Mouse (Mus musculus) liver, embryonic 13.5 days (tissue): ENCODE measurements around the gene Mrps16. TPM values are rescaled to one million over a fixed set of nuclear protein-coding genes. Genes with fewer than 3 reads are reported as not detected.

Experiments used
- ATAC-seq: fragments of 200-750 bp; cut with Nextera tagmentation; 2 replicates; pipeline ENCODE4 v1.8.0; 2017; ENCODE audit warnings: low read depth, mild to moderate bottlenecking, moderate number of reproducible peaks, moderate library complexity
- DNase-seq: peaks from one replicate; pipeline ENCODE4 v3.0.0; 2022
- H3K27ac ChIP-seq: fragments of 300-500 bp; sonication (generic); 2 replicates; pipeline ENCODE4 v1.5.1; 2015; ENCODE audit warnings: moderate library complexity, mild to moderate bottlenecking, inconsistent platforms
- H3K27me3 ChIP-seq: fragments of 300-500 bp; sonication (generic); 2 replicates; pipeline ENCODE4 v1.6.1; 2015; ENCODE audit warnings: mild to moderate bottlenecking, inconsistent platforms
- H3K36me3 ChIP-seq: fragments of 300-500 bp; sonication (generic); 2 replicates; pipeline ENCODE4 v1.6.1; 2015; ENCODE audit warnings: mild to moderate bottlenecking, inconsistent platforms
- H3K4me1 ChIP-seq: fragments of 300-500 bp; sonication (generic); replicated peaks from 2 replicates; pipeline ENCODE4 v1.6.1; 2015; ENCODE audit warnings: inconsistent platforms
- H3K4me2 ChIP-seq: fragments of 300-500 bp; sonication (generic); 2 replicates; pipeline ENCODE4 v1.6.1; 2015; ENCODE audit warnings: inconsistent platforms, mild to moderate bottlenecking, moderate library complexity
- H3K4me3 ChIP-seq: fragments of 300-500 bp; sonication (generic); replicated peaks from 2 replicates; pipeline ENCODE4 v1.5.1; 2015; ENCODE audit warnings: mild to moderate bottlenecking, inconsistent platforms
- H3K9ac ChIP-seq: fragments of 300-500 bp; sonication (generic); 2 replicates; pipeline ENCODE4 v1.6.1; 2015; ENCODE audit warnings: mild to moderate bottlenecking, inconsistent platforms
- H3K9me3 ChIP-seq: fragments of 300-500 bp; sonication (generic); replicated peaks from 2 replicates; pipeline ENCODE4 v1.6.1; 2016; ENCODE audit warnings: inconsistent platforms
- WGBS: fragments of 180-500 bp; shearing (Covaris S2); methylation state at CpG from one replicate; pipeline ENCODE4 v1.1.7; 2015; ENCODE audit not compliant: insufficient replicate concordance; 5-methylcytosine and 5-hydroxymethylcytosine counted together
- polyA plus RNA-seq: library from polyadenylated mRNA; unstranded; fragments of >200 nt; fragmentation: Nextera tagmentation; extraction: Ambion mirVana; gene quantifications from 2 replicates; pipeline ENCODE4 v1.2.1, GENCODE M21; 2015

The Mrps16 gene
- polyA plus RNA-seq = 71.5 and 73.0 TPM in 2 replicates

DNA sequence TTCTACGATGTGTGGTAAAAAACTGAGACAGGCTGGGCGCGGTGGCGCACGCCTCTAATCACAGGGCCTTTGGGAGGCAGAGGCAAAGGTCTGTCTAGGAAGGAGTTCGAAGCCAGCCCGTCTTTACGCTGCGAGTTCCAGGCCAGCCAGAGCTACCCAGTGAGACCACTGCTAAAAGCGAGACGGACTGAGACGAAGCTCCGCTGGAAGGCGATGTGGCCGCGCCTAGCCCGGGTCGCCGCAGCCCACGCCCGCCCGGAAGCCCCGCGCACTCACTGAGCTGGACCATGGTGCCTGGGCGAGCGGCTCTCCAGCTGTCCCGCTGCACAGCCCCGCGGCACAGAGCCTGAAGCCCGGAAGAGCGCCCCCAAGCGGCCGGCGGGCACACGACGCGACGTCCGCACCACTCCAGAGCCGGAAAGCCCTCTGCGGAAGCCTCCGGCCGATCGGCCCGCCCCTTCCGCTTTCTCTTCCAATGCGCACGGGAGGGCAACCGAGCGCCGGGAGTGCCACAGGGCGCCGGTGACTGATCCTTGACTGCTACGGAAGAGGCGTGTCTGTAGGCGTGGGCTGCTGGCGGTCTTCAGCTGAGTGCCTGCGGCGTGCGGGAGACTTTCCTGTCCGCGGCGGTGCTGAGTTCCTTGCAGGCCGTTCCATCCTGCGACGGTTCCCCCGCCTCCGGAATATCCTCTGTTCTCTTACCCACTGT is at the start of gene Mrps16:
TSS of gene Mrps16 (minus strand) at position 430 of the 709 bp plus-strand sequence.
- Histone ChIP-seq H3K9ac (peak within 1 kb of the TSS; percentile 88), H3K4me2 (peak within 1 kb of the TSS; percentile 78), H3K4me1 (peaks cover 30% of the 10 kb centered on the region), H3K27me3 (no peaks in the 10 kb centered on the region), H3K9me3 (no peaks in the 10 kb centered on the region), H3K27ac (peak within 1 kb of the TSS; percentile 86), H3K36me3 (peaks cover 23% of the 10 kb centered on the region), H3K4me3 (peak within 1 kb of the TSS; percentile 77)
- DNase-seq (peak; percentile 94), ATAC-seq (peak; percentile 96)
- under 1% methylated on average over 68 of the region's 68 CpGs for WGBS

DNA sequence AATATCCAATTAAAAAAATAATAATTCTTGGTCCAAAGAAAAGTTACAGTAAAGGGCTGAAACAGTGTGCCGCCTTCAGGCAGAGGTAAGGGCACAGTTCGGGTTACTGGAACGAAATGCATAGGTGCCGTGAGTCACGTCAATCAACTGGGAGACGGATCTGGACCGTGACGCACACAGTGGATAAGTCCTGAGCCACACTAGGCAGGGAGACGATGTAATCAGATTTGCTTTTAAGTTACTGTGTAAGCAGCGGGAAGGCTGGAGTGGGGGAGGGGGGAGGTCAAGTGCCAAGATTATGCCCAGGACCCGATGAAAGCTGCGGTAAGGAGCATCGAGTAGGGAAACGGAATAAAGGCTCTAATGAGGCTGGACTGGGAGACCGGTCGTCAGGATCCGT is 48.8 kb upstream of the Mrps16 start:
- Histone ChIP-seq H3K36me3 (no peaks in the 10 kb centered on the region), H3K9me3 (no peaks in the 10 kb centered on the region), H3K4me3 (no peak overlapping the region), H3K4me2 (no peak overlapping the region), H3K4me1 (no peaks in the 10 kb centered on the region), H3K27ac (no peak overlapping the region), H3K9ac (no peak overlapping the region), H3K27me3 (no peaks in the 10 kb centered on the region)
- WGBS = 72% methylated on average over 17 of the region's 17 CpGs
- DNase-seq = no peak
- no peak for ATAC-seq

DNA sequence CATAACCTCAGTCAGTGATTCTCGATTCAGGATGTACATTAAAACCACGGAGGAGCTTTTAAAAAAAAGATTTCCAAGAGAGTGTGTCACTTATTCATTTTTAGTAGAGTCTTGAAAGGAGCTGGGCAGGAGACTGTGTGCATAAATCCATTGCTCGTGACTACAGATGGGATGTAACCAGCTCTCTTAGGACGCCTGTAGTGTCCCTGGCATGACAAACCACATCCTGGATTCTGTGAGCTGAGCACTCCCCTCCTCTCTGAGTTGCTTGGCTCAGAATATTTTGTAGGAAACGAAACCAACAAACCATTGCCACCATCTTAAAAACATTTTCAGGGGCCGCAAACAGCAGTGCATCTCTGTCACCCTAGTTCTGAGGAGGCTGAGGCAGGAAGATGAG is 43.5 kb upstream of the Mrps16 start:
- no peak overlapping the region for H3K27ac ChIP-seq
- no peaks in the 10 kb centered on the region for H3K36me3 ChIP-seq
- DNase-seq = no peak
- no peak for ATAC-seq
- no peak overlapping the region for H3K9ac ChIP-seq
- WGBS = 45% methylated on average over 6 of the region's 6 CpGs
- no peak overlapping the region for H3K4me3 ChIP-seq
- no peaks in the 10 kb centered on the region for H3K27me3 ChIP-seq
- H3K9me3 ChIP-seq = no peaks in the 10 kb centered on the region
- H3K4me1 ChIP-seq = no peaks in the 10 kb centered on the region
- H3K4me2 ChIP-seq = no peak overlapping the region

DNA sequence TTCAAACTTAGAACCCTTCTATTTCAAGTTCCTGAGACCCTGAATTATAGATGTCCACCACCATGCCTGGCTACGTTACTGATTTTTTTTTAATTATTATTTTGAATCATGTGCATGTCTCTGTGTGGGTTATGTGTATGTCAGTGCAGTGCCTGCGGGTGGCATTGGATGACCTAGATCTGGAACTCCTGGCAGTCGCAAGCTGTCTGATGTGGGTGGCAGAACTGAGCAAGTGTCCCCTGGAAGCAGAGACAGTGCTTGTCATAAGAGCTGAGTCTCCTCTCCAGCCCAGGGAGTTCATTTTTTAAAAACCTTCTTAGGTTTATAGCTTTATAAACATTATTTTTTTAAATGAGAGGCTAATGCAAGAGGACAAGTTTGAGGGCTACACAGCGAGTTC is 39.0 kb upstream of the Mrps16 start:
- Histone ChIP-seq H3K9me3 (no peaks in the 10 kb centered on the region), H3K4me2 (no peak overlapping the region), H3K9ac (no peak overlapping the region), H3K4me1 (no peaks in the 10 kb centered on the region), H3K36me3 (no peaks in the 10 kb centered on the region), H3K4me3 (no peak overlapping the region), H3K27ac (no peak overlapping the region), H3K27me3 (no peaks in the 10 kb centered on the region)
- no peak for DNase-seq
- ATAC-seq = no peak
- WGBS = 70% methylated on average over 4 of the region's 4 CpGs

DNA sequence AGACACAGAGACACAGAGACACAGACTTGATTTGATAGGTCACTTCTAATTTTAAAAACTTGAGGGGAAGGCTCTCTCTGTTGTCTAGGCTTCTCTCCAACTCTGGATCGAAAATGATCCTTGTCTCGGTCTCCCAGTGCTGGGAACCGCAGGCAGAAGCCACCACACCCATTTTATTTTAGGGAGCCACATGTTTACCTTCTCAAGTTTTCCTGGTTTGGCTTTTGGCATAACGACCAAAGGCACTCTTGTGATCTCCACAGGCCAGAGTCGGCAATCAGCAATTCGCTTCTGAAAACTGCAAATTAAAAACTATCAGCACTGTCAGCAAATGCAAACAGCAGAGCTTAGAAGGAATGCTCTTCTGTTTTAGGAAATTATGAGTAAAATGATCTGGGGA is 38.3 kb upstream of the Mrps16 start:
- H3K36me3 ChIP-seq = no peaks in the 10 kb centered on the region
- ATAC-seq = no peak
- DNase-seq = no peak
- H3K9me3 ChIP-seq = no peaks in the 10 kb centered on the region
- H3K4me1 ChIP-seq = no peaks in the 10 kb centered on the region
- no peak overlapping the region for H3K4me3 ChIP-seq
- no peaks in the 10 kb centered on the region for H3K27me3 ChIP-seq
- H3K4me2 ChIP-seq = no peak overlapping the region
- 60% methylated on average over 6 of the region's 6 CpGs for WGBS
- H3K9ac ChIP-seq = no peak overlapping the region
- H3K27ac ChIP-seq = no peak overlapping the region

DNA sequence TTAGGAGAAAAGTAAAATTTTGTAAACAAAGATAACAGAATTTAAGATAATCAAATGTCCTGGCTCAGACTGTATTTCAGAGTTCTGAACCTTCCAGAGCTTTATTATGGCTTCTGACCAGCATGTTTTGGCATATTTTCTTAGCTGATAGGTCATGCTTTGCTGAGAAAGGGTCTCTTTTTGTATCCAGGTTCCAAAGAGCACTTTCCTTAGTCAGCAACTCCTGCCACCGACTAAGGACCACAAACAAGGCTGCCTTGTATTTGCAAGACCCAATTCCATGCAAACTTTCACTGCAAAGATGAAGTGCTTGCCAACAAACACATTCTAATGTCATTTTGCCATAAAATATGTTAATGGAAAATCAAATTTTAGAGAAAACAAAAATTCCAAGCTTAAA is 36.4 kb upstream of the Mrps16 start:
- H3K4me1 ChIP-seq = no peaks in the 10 kb centered on the region
- H3K9me3 ChIP-seq = no peaks in the 10 kb centered on the region
- no peak overlapping the region for H3K27ac ChIP-seq
- no peaks in the 10 kb centered on the region for H3K36me3 ChIP-seq
- H3K4me3 ChIP-seq = no peak overlapping the region
- ATAC-seq (no peak), DNase-seq (no peak)
- H3K4me2 ChIP-seq = no peak overlapping the region
- H3K27me3 ChIP-seq = no peaks in the 10 kb centered on the region
- no peak overlapping the region for H3K9ac ChIP-seq
- 43% methylated on average over 1 of the region's 1 CpGs for WGBS

DNA sequence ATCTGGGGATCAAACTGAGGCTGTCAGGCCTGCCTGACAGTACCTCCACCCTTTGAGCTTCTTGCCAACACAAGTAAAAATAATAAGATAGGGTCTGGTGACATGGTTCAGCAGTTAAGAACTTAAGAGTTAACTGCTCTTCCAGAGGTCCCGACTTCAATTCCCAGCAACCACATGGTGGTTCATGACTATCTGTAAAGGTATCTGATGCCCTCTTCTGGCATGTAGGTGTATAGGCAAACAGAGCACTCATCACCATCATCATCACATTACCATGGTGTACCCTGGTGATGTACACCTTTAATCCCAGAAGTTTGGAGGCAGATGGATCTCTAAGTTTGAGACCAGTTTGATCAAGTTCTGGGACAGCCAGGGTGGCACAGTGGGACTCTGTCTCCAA is 35.2 kb upstream of the Mrps16 start:
- H3K4me2 ChIP-seq = no peak overlapping the region
- WGBS = 20% methylated on average over 1 of the region's 1 CpGs
- no peaks in the 10 kb centered on the region for H3K36me3 ChIP-seq
- no peak overlapping the region for H3K4me3 ChIP-seq
- no peak for ATAC-seq
- no peak overlapping the region for H3K9ac ChIP-seq
- no peak overlapping the region for H3K27ac ChIP-seq
- H3K9me3 ChIP-seq = no peaks in the 10 kb centered on the region
- H3K4me1 ChIP-seq = no peaks in the 10 kb centered on the region
- DNase-seq = no peak
- no peaks in the 10 kb centered on the region for H3K27me3 ChIP-seq

DNA sequence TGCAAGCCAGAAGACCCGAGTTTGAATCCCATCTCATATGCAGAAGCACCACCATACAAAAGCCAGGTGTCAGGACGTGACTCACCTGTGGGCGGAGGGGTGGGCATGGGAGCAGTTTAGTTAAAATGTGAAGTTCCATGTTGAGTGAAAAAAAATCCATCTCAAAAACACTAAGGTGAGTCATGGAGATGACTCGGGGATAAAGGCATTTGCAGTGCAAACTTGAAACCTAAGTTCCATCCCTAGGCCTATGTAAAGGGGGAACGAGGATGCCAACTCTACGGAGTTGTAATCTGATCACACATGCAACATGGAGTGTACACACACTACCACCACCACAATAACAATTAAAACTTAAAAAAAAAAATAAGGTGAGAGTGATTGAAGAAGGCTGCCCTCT is 29.6 kb upstream of the Mrps16 start:
- WGBS = 70% methylated on average over 6 of the region's 6 CpGs
- no peaks in the 10 kb centered on the region for H3K4me1 ChIP-seq

DNA sequence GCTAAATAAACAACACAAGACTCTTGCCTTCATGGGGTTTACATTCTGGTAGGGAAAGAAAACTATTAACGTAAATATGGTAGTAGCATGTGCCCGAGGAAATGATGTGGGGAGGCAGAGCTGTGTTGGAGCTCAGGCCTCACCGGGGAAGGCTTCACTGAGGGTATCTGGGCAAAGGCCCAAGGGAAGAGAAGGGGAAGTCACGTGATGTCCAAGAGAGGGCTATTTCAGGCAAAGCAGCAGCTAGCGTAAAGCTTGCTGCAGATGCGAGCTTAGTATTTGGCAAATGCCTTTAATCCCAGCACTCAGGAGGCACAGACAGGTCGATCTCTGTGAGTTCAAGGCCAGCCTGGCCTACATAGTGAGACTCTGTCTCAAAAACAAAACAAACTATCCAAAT is 28.8 kb upstream of the Mrps16 start:
- ATAC-seq = no peak
- no peak overlapping the region for H3K4me2 ChIP-seq
- no peak for DNase-seq

More for the DNA sequence above, 29.6 kb upstream of the Mrps16 start:
- H3K9me3 ChIP-seq = no peaks in the 10 kb centered on the region
- DNase-seq (no peak), ATAC-seq (no peak)
- H3K4me3 ChIP-seq = no peak overlapping the region
- H3K36me3 ChIP-seq = no peaks in the 10 kb centered on the region
- H3K9ac ChIP-seq = no peak overlapping the region
- no peak overlapping the region for H3K4me2 ChIP-seq
- no peak overlapping the region for H3K27ac ChIP-seq
- no peaks in the 10 kb centered on the region for H3K27me3 ChIP-seq

DNA sequence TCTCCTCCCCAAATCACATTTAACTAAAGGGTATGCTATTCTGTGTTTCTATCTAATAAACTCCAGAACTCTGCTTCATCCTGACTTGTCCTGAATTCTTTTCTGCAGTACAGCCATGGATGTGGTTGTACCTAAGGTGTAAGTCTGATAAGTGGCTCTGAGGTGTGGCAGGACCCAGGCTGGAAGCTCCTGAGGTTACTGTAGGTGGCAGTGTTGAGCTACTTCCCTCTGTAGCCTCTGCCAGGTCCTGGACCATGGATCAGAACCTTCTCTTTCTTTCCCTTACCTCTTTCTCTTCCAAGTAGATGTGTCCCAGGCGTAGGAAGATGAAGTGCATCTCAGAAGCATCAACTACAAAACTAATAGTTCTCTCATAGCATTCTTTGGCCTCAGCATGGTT is 6.6 kb upstream of the Mrps16 start:
- WGBS = 21% methylated on average over 1 of the region's 1 CpGs
- DNase-seq = peak; percentile 31
- no peaks in the 10 kb centered on the region for H3K36me3 ChIP-seq
- ATAC-seq = peak; percentile 62
- no peak overlapping the region for H3K4me2 ChIP-seq
- no peak overlapping the region for H3K4me3 ChIP-seq
- H3K9ac ChIP-seq = no peak overlapping the region
- no peak overlapping the region for H3K27ac ChIP-seq
- no peaks in the 10 kb centered on the region for H3K27me3 ChIP-seq
- H3K9me3 ChIP-seq = no peaks in the 10 kb centered on the region
- no peaks in the 10 kb centered on the region for H3K4me1 ChIP-seq

More for the DNA sequence above, 28.8 kb upstream of the Mrps16 start:
- Histone ChIP-seq H3K27me3 (no peaks in the 10 kb centered on the region), H3K27ac (no peak overlapping the region), H3K4me1 (no peaks in the 10 kb centered on the region), H3K9ac (no peak overlapping the region), H3K9me3 (no peaks in the 10 kb centered on the region), H3K4me3 (no peak overlapping the region), H3K36me3 (no peaks in the 10 kb centered on the region)
- 49% methylated on average over 7 of the region's 7 CpGs for WGBS

DNA sequence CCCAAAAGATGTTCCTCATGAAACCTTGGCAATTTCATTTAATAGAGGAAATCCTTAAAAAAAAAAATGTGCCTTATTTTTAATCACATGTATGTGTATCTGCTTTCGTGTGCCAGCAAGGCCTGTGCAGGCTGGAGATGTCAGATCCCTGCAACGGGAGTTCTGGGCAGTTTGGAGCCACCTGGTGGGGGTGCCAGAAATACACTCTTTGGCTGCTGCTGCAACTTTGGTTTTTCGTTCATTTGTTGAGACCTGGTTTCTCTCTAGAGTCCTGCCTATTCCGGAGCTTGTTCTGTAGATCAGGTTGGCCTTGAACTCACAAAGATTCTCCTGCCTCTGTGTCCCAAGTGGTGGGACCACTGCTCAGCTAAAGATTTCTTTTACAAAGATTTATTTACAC is 5.4 kb upstream of the Mrps16 start:
- no peaks in the 10 kb centered on the region for H3K36me3 ChIP-seq
- H3K4me1 ChIP-seq = peaks cover 6% of the 10 kb centered on the region
- H3K27ac ChIP-seq = no peak overlapping the region
- no peak overlapping the region for H3K4me2 ChIP-seq
- H3K4me3 ChIP-seq = no peak overlapping the region
- H3K9me3 ChIP-seq = no peaks in the 10 kb centered on the region
- no peak overlapping the region for H3K9ac ChIP-seq
- DNase-seq = no peak
- H3K27me3 ChIP-seq = no peaks in the 10 kb centered on the region
- ATAC-seq = no peak
- WGBS = 40% methylated on average over 4 of the region's 4 CpGs

DNA sequence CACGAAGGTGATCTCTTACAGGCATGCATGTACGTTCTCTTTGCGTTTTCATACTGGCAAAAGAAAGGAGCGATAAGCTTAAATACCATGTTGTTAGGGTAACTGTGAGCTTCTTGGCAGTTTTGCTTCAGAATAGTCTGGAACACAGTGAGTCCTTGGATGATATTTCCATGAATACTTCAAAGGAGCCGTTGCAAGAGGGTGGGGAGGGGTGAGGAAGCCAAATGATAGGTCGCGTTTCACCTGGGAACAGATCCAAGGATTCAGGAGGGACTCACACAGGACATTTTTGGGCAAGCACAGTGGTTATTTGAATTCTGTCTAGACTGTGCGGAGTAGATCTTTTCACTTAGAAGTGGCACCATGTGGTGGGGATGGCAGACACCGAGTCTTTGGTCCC is 3.8 kb upstream of the Mrps16 start:
- 77% methylated on average over 9 of the region's 9 CpGs for WGBS
- no peak for ATAC-seq

More for the DNA sequence above, 3.8 kb upstream of the Mrps16 start:
- no peak for DNase-seq
- H3K4me2 ChIP-seq = no peak overlapping the region
- H3K27me3 ChIP-seq = no peaks in the 10 kb centered on the region
- H3K9ac ChIP-seq = no peak overlapping the region
- H3K27ac ChIP-seq = no peak overlapping the region
- peaks cover 16% of the 10 kb centered on the region for H3K4me1 ChIP-seq
- no peaks in the 10 kb centered on the region for H3K36me3 ChIP-seq
- no peaks in the 10 kb centered on the region for H3K9me3 ChIP-seq
- no peak overlapping the region for H3K4me3 ChIP-seq
